Mouse (Mus musculus) E14TG2a.4 (cell line): ENCODE measurements around the gene Tiam1.

Source experiments
- CTCF ChIP-seq: conservative IDR thresholded peaks from 2 replicates; pipeline ENCODE4 v1.5.1; 2014; ENCODE audit warnings: low read length
- NANOG ChIP-seq: IDR thresholded peaks from 2 replicates; pipeline ENCODE4 v1.6.1; 2014; ENCODE audit warnings: borderline replicate concordance, low read length, mixed read lengths
- POU5F1 ChIP-seq: IDR thresholded peaks from 2 replicates; pipeline ENCODE4 v1.6.1; 2014; ENCODE audit warnings: low read length, borderline replicate concordance

- no peak for TF ChIP-seq CTCF
- TF ChIP-seq POU5F1, result no peak
- TF ChIP-seq NANOG, result no peak
These were observed 53.2 kb downstream of the Tiam1 start for GRCm38 (mm10) chr16:90090368-90090767.
